Mouse (Mus musculus): ENCODE measurements around the gene Tuba8. TPM values are rescaled to one million over a fixed set of nuclear protein-coding genes. Genes with fewer than 3 reads are reported as not detected.
A peak's percentile ranks its signal among the peaks of the same experiment; 100 is the strongest.

The Tuba8 gene
- polyA plus RNA-seq, 1 experiment = 2.5 TPM

GRCm38 (mm10) chr6:121176011-121176730 lies 34.3 kb upstream of the Tuba8 start:
- 63% methylated on average over 14 of the region's 14 CpGs for WGBS
- H3K4me1 ChIP-seq (ENCODE audit: control insufficient read depth, insufficient read depth, low read length) = peaks cover 10% of the 10 kb centered on the region; the same call in 1 of the 2 replicates
- H3K4me3 ChIP-seq (ENCODE audit: insufficient read depth, low read depth, low read length) = no peak overlapping the region
- no peaks in the 10 kb centered on the region for H3K27me3 ChIP-seq (replicated peaks; ENCODE audit: control insufficient read depth, insufficient read depth, low read length)
- H3K27ac ChIP-seq (ENCODE audit: insufficient read depth, low read depth, low read length) = no peak overlapping the region
- no peak for DNase-seq
- H3K36me3 ChIP-seq (ENCODE audit: control insufficient read depth, insufficient read depth, low read length) = no peaks in the 10 kb centered on the region
- TF ChIP-seq CTCF (conservative IDR thresholded peaks at IDR 0.05; ENCODE audit: insufficient read depth, insufficient read length, low read depth, low read length) = no peak
- TF ChIP-seq POLR2A (IDR thresholded peaks at IDR 0.05; ENCODE audit: low read depth, low read length) = no peak

- WGBS = 73% methylated on average over 4 of the region's 4 CpGs
- no peak overlapping the region for H3K27ac ChIP-seq (ENCODE audit: insufficient read depth, low read depth, low read length)
- no peak overlapping the region for H3K4me3 ChIP-seq (ENCODE audit: insufficient read depth, low read depth, low read length)
- H3K4me1 ChIP-seq (ENCODE audit: control insufficient read depth, insufficient read depth, low read length) = peaks cover 10% of the 10 kb centered on the region; the same call in 1 of the 2 replicates
- H3K36me3 ChIP-seq (ENCODE audit: control insufficient read depth, insufficient read depth, low read length) = no peaks in the 10 kb centered on the region
- TF ChIP-seq POLR2A (IDR thresholded peaks at IDR 0.05; ENCODE audit: low read depth, low read length) (no peak), CTCF (conservative IDR thresholded peaks at IDR 0.05; ENCODE audit: insufficient read depth, insufficient read length, low read depth, low read length) (no peak)
- no peak for DNase-seq
- H3K27me3 ChIP-seq (replicated peaks; ENCODE audit: control insufficient read depth, insufficient read depth, low read length) = no peaks in the 10 kb centered on the region
Measured at GRCm38 (mm10) chr6:121176731-121177098, 33.8 kb upstream of the Tuba8 start.

GRCm38 (mm10) chr6:121177118-121177708 lies 33.3 kb upstream of the Tuba8 start:
- Histone ChIP-seq H3K4me3 (ENCODE audit: insufficient read depth, low read depth, low read length) (no peak overlapping the region), H3K36me3 (ENCODE audit: control insufficient read depth, insufficient read depth, low read length) (no peaks in the 10 kb centered on the region), H3K27me3 (replicated peaks; ENCODE audit: control insufficient read depth, insufficient read depth, low read length) (no peaks in the 10 kb centered on the region), H3K27ac (ENCODE audit: insufficient read depth, low read depth, low read length) (no peak overlapping the region), H3K4me1 (ENCODE audit: control insufficient read depth, insufficient read depth, low read length) (peaks cover 10% of the 10 kb centered on the region; the same call in 1 of the 2 replicates)
- no peak for TF ChIP-seq CTCF (conservative IDR thresholded peaks at IDR 0.05; ENCODE audit: insufficient read depth, insufficient read length, low read depth, low read length)
- TF ChIP-seq POLR2A (IDR thresholded peaks at IDR 0.05; ENCODE audit: low read depth, low read length) = no peak
- 59% methylated on average over 7 of the region's 7 CpGs for WGBS
- peak; percentile 70 for DNase-seq

GRCm38 (mm10) chr6:121178700-121179358 lies 31.7 kb upstream of the Tuba8 start:
- H3K4me1 ChIP-seq (ENCODE audit: control insufficient read depth, insufficient read depth, low read length) = peaks cover 10% of the 10 kb centered on the region; the same call in 1 of the 2 replicates
- H3K36me3 ChIP-seq (ENCODE audit: control insufficient read depth, insufficient read depth, low read length) = no peaks in the 10 kb centered on the region
- no peak overlapping the region for H3K27ac ChIP-seq (ENCODE audit: insufficient read depth, low read depth, low read length)
- H3K4me3 ChIP-seq (ENCODE audit: insufficient read depth, low read depth, low read length) = no peak overlapping the region
- H3K27me3 ChIP-seq (replicated peaks; ENCODE audit: control insufficient read depth, insufficient read depth, low read length) = no peaks in the 10 kb centered on the region
- peak; percentile 74 for DNase-seq
- TF ChIP-seq CTCF (conservative IDR thresholded peaks at IDR 0.05; ENCODE audit: insufficient read depth, insufficient read length, low read depth, low read length) (0 out of 2 replicates have a peak, but pooled peaks have one; percentile 28), POLR2A (IDR thresholded peaks at IDR 0.05; ENCODE audit: low read depth, low read length) (no peak)
- WGBS = 59% methylated on average over 7 of the region's 7 CpGs

GRCm38 (mm10) chr6:121179846-121180245 lies 30.6 kb upstream of the Tuba8 start:
- 62% methylated on average over 7 of the region's 7 CpGs for WGBS

GRCm38 (mm10) chr6:121183414-121184173 lies 26.9 kb upstream of the Tuba8 start, which contains the start of gene Pex26:
Gene Pex26 (plus strand): TSS chr6:121183667.
- H3K27me3 ChIP-seq (replicated peaks; ENCODE audit: control insufficient read depth, insufficient read depth, low read length) = no peaks in the 10 kb centered on the region
- H3K36me3 ChIP-seq (ENCODE audit: control insufficient read depth, insufficient read depth, low read length) = no peaks in the 10 kb centered on the region; the same call in 1 of the 2 replicates
- TF ChIP-seq POLR2A (IDR thresholded peaks at IDR 0.05; ENCODE audit: low read depth, low read length) (peak; percentile 28), CTCF (conservative IDR thresholded peaks at IDR 0.05; ENCODE audit: insufficient read depth, insufficient read length, low read depth, low read length) (no peak)
- H3K4me1 ChIP-seq (ENCODE audit: control insufficient read depth, insufficient read depth, low read length) = peaks cover 11% of the 10 kb centered on the region; the same call in 1 of the 2 replicates
- H3K27ac ChIP-seq (ENCODE audit: insufficient read depth, low read depth, low read length) = peak within 1 kb of the TSS; percentile 97
- peak; percentile 95 for DNase-seq
- peak within 1 kb of the TSS; percentile 79 for H3K4me3 ChIP-seq (ENCODE audit: insufficient read depth, low read depth, low read length)
- WGBS = 2% methylated on average over 32 of the region's 32 CpGs

More at GRCm38 (mm10) chr6:121179846-121180245, 30.6 kb upstream of the Tuba8 start:
- no peaks in the 10 kb centered on the region for H3K27me3 ChIP-seq (replicated peaks; ENCODE audit: control insufficient read depth, insufficient read depth, low read length)
- H3K27ac ChIP-seq (ENCODE audit: insufficient read depth, low read depth, low read length) = no peak overlapping the region
- no peak overlapping the region for H3K4me3 ChIP-seq (ENCODE audit: insufficient read depth, low read depth, low read length)
- no peaks in the 10 kb centered on the region for H3K36me3 ChIP-seq (ENCODE audit: control insufficient read depth, insufficient read depth, low read length)
- H3K4me1 ChIP-seq (ENCODE audit: control insufficient read depth, insufficient read depth, low read length) = peaks cover 12% of the 10 kb centered on the region; the same call in 1 of the 2 replicates
- no peak for DNase-seq
- TF ChIP-seq POLR2A (IDR thresholded peaks at IDR 0.05; ENCODE audit: low read depth, low read length) (no peak), CTCF (conservative IDR thresholded peaks at IDR 0.05; ENCODE audit: insufficient read depth, insufficient read length, low read depth, low read length) (no peak)

Measured in kidney, adult 2 months (tissue).